Mouse (Mus musculus): Measurements from ENCODE around the gene Nhlrc3.

GRCm38 (mm10) chr3:53460106-53460505, 3.0 kb downstream of the Nhlrc3 start:
- no peak for TF ChIP-seq POLR2A (IDR thresholded peaks at IDR 0.05; ENCODE audit: insufficient read depth, low read depth, low read length)
- no peak for TF ChIP-seq CTCF (IDR thresholded peaks at IDR 0.05)
- no peak for TF ChIP-seq EP300 (IDR thresholded peaks at IDR 0.05; ENCODE audit: insufficient read depth, low read depth, low read length)

All from heart, adult 2 months (tissue).